Mouse (Mus musculus) heart, postnatal 25 days (tissue): ENCODE results near the gene Thy1. TPM values are rescaled to one million over a fixed set of nuclear protein-coding genes. Genes with fewer than 3 reads are reported as not detected.

Source experiments
- total RNA-seq, 2 experiments: library from RNA; stranded (reverse); gene quantifications; 2 replicates each; pipeline ENCODE4 v1.2.3; 2021

The Thy1 gene
- total RNA-seq, 2 experiments from 2014 or later: 13.9 to 22.2 TPM

Other genes with a start within 250 kb of the Thy1 start
- 100 to 1,000 TPM in 1 of 2 experiments, 10 to 100 TPM in 1; 77.7 to 191 TPM for gene Usp2, start 23.6 kb downstream of the Thy1 start, total RNA-seq
- not detected for gene Mfrp, start 58.3 kb downstream of the Thy1 start, total RNA-seq
- gene C1qtnf5, start 63.9 kb downstream of the Thy1 start, total RNA-seq: 10 to 100 TPM in 1 of 2 experiments, 1 to 10 TPM in 1; 9.7 to 10.9 TPM
- under 1 TPM in 1 of 2 experiments, not detected in 1; 0.11 TPM for gene Gm49380, start 70.1 kb downstream of the Thy1 start, total RNA-seq
- 1 to 10 TPM; 7.7 to 8.1 TPM for gene Rnf26, start 70.1 kb downstream of the Thy1 start, total RNA-seq
- 10 to 100 TPM; 38.9 to 40.4 TPM for gene Mcam, start 91.1 kb downstream of the Thy1 start, total RNA-seq
- gene Cbl, start 190.7 kb downstream of the Thy1 start, total RNA-seq: 10 to 100 TPM; 18.6 to 22.4 TPM
- not detected for gene Ccdc153, start 197.3 kb downstream of the Thy1 start, total RNA-seq
- 1 to 10 TPM; 4.3 to 4.4 TPM for gene Pdzd3, start 208.1 kb downstream of the Thy1 start, total RNA-seq
- gene Nlrx1, start 225.2 kb downstream of the Thy1 start, total RNA-seq: 10 to 100 TPM; 19.4 to 20.7 TPM
- under 1 TPM; 0.34 to 0.42 TPM for gene Abcg4, start 245.2 kb downstream of the Thy1 start, total RNA-seq